Mouse (Mus musculus) large intestine, adult 2 months (tissue): ENCODE results near the gene Nid2. TPM values are rescaled to one million over a fixed set of nuclear protein-coding genes. Genes with fewer than 3 reads are reported as not detected.

ENCODE experiments used
- DNase-seq: peaks from one replicate; pipeline ENCODE4 v3.0.0-alpha.2; 2012; ENCODE audit warnings: low read depth, low spot score
- WGBS: fragments of 180-500 bp; shearing (Covaris S2); methylation state at CpG from one replicate; pipeline ENCODE4 v1.1.7; 2018; 5-methylcytosine and 5-hydroxymethylcytosine counted together
- polyA plus RNA-seq: library from polyadenylated mRNA; depleted of rRNA; stranded (reverse); fragments of >200 nt; gene quantifications from 2 replicates; pipeline ENCODE4 v1.2.3, GENCODE M21; 2012

Nid2 gene
- polyA plus RNA-seq, 1 experiment = 4.7 TPM

DNA sequence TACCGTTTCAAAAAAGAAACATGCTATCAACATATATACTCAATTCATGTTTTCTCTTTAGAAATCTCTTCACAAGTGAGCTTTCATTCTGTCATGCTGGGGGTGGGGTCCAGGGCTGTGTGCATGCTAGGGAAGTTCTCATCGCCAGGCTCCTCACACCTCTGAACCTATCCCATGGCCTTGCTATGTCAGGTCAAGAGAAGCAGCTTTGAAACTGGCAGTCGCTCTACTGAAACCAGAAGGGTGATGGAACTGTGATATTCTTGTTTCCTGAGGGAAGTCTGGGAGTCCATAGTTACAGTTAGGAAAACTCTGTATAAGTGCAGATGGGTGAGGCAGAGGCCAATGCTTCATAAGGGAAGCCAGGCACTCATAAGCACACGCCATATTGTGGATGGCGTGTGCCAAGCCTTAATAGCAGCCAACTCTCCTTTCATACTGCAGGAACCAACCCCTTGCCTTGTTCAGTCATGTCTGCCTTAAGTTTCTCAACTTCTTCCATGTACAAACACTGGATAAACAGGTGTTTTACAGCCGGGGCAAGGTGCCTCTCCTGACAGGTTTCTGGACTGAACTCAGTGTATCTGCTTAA, 10.8 kb upstream of the Nid2 start:
- DNase-seq = no peak
- 75% methylated on average over 6 of the region's 6 CpGs for WGBS

DNA sequence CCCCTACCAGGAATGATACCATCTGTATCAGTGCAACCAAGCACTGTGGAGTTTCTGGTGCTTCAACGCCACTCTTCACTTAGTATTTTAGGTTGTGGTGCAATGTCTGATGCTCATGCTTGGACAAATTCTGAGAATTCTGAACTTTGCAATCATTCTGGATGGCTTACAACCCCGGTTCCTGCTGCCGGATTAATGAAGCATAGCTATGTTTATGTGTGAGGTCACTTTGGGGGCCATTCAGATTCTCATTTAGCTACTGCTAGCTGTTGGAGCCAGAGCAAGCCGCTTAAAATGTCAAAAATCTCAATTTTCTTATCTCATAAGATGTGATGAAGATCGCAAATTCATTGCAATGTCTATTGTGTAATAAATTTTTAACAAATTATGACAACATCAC, 6.2 kb upstream of the Nid2 start:
- WGBS = 81% methylated on average over 5 of the region's 5 CpGs
- no peak for DNase-seq

DNA sequence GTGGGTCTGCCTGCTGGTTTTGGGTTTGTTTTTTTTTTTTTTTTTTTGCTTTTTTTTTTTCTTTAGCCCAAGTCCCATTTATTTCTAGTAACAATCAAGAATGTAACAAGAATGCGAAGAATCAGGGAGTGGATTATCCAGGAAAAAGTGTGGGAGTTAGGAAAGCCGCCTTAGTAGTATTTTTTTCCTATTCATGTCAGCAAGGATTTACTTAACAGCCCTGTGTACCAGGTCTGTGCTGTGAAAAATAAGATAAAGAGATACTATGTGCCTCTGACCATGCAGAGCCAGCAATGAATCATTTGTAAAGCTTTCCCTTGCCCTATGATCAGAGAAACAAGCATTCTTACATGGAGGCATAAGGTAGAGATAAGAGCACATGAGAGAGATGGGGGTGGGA, 4.8 kb upstream of the Nid2 start:
- WGBS = 95% methylated on average over 2 of the region's 2 CpGs
- no peak for DNase-seq

GRCm38 (mm10) chr14:19746731-19747130, 4.3 kb upstream of the Nid2 start:
- no peak for DNase-seq
- WGBS = 81% methylated on average over 2 of the region's 2 CpGs

DNA sequence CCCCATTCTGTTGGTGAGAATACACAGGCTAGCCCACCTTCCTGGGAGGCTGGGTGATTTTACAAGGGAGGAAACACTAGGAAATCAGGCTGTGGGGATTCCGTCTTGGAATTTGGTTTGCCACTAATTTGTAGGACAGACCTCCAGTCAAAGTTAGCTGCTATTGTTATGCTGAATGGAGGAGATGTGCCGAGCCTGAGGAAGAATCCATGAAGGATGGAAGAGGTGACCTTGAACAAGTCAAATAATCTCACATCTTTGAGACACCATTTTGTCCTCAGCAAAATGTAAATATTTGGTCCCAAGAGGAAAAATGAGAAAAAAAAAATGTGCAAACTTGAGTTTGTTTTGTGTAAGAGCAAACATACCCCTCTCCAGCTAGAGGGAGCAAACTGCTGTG, 1.3 kb upstream of the Nid2 start:
- WGBS = 85% methylated on average over 2 of the region's 2 CpGs
- no peak for DNase-seq

DNA sequence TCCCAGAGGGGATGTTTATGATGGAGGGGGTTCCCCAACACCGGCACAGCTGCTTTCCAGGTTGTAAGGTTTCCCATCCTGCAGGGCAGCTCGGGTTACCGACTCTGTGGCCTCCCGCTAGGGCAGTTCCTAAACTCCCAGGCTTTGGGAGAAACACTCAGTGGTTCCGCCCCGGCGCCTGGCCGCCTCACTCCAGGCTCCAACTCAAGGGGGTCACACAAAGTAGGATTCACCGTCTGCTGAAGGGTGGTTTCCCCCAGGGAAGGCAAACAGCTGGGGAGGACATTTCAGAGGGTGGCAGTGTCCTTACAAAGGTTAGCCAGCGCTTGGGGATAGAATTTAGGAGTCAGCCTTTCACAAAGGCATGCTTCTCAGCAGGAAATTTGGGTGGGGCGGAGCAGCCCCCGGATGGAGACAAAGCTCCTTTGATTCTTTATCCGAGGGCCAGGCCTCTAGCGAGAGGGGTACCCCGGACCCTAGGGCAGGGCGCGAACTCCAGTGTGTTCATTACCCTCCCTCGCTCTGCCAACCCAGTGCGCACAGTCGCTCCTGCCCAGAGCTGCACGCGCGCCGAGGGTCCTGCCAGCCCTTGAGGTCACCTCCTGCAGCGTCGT, 547 bp upstream of the Nid2 start:
- DNase-seq = no peak
- WGBS = 6% methylated on average over 26 of the region's 26 CpGs

GRCm38 (mm10) chr14:19752276-19752675, 1.2 kb downstream of the Nid2 start:
- WGBS = 36% methylated on average over 21 of the region's 21 CpGs
- no peak for DNase-seq

GRCm38 (mm10) chr14:19759277-19760193, 8.5 kb downstream of the Nid2 start:
- DNase-seq = no peak
- 59% methylated on average over 10 of the region's 10 CpGs for WGBS

- WGBS = 82% methylated on average over 7 of the region's 7 CpGs
- no peak for DNase-seq
These were observed 9.7 kb downstream of the Nid2 start for GRCm38 (mm10) chr14:19760721-19761120.

GRCm38 (mm10) chr14:19762014-19762413, 10.9 kb downstream of the Nid2 start:
- DNase-seq = no peak

GRCm38 (mm10) chr14:19763527-19763926, 12.5 kb downstream of the Nid2 start:
- 65% methylated on average over 8 of the region's 8 CpGs for whole genome bisulfite sequencing
- no peak for DNase-seq

More at GRCm38 (mm10) chr14:19762014-19762413, 10.9 kb downstream of the Nid2 start:
- 64% methylated on average over 4 of the region's 4 CpGs for WGBS

GRCm38 (mm10) chr14:19764331-19764730, 13.3 kb downstream of the Nid2 start:
- WGBS = 71% methylated on average over 8 of the region's 8 CpGs
- DNase-seq = no peak

DNA sequence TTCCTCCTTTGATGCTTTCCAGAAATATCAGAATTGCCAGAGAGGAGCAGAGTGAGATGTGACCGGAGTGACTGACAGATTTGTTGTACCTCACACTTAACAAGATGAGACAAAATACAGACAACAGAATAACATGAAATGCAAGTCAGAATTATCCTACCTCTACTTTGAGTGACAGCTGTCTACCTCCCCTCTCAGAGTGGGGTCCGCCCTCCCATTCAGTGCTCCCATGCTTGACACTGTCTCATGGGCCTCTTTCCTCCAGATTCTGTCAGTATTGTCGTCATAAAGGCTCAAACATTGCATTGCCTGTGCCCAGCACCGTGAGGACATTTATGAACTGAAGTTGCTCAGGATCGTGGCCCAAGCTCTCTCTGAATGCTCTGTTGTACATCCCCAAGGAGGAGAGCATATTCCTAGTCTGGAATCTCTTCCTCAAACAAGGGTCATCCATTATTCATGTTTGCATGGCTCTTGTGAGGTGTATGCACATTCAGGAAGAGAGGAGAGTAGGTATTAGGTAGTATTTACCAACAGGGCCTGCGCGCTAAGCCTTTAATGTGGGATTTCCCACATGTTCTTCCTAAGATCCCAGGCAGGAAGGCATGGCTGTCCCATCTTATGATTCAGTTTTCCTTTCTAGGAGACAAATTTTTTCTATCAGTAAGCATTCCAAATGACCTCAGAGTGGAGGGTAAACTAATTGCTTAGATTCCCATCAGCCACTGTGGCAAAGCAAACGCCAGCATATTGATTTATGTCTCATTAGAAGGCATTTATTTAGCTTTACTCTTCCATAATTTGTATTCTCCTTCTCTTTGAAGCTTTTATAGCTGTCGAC, 14.7 kb downstream of the Nid2 start:
- DNase-seq = no peak
- WGBS = 78% methylated on average over 9 of the region's 9 CpGs

DNA sequence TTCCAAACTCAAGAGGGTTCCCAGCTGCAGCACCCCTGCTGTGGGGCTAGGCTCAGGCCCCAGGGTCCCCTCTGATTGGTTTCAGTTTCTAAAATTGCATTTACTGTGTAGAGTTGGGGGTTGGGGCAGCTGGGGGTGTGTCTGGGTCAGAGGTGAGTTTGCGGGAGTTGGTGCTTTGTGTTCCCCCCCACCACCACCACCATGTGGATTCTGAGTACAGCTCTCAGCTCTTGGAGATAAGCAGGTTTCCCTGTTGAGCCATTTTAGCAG, 15.2 kb downstream of the Nid2 start:
- no peak for DNase-seq
- WGBS = 79% methylated on average over 1 of the region's 1 CpGs

DNA sequence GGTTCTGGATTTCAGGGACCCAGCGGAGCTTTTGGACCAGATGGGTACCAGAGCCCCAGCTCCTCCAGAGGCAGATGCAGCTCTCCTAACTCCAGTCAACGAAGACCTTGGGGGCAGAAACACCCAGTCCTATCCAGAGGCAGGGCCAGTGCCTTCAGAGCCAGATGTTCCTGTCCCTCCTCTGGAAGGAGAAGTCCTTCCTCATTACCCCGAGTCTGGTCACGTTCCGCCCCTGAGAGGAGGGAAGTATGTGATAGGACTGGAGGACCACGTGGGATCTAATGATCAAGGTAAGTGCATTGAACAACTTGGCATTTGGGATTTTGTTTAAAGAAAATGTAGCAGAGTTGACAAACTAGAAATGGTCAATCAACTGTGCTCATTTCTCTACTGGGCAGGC, 17.6 kb downstream of the Nid2 start:
- DNase-seq = no peak
- 82% methylated on average over 6 of the region's 6 CpGs for WGBS

DNA sequence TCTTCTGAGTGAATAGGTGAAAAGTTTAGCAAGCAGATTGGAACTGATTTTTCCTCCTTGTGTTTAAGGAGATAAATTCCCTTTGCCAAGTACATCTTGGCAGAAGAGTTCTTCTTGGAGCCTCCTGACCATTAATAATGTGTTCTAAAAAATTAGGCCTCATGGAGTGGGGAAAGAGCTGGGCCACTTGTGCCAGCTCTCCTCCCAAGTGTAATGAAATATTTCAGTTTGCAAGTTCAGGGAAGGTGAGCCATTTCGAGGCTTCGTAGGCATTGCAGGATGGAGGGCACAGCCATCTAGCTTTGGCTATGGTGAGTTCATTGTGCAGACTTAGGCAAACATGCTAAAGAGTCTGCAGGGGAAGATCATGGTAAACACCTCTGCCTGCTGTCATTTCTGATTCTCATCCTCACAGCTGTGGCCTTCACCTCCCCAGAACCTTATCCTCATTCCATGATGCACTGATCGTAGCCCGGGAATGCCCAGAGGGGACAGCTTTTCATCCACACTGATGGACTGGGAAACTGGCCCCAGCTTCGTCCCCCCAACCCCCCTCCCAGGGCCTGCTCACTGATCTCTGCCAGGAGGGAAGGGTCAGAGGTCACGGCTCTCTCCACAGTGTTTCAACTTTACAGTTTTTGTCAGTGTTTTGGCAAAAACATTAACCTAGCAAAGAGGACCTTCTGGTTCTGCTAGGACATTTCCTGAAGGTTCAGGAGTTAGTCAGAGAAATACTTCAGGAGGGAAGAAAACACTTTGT, 18.6 kb downstream of the Nid2 start:
- WGBS = 69% methylated on average over 6 of the region's 6 CpGs
- DNase-seq = no peak

GRCm38 (mm10) chr14:19771173-19771572, 20.1 kb downstream of the Nid2 start:
- WGBS = 74% methylated on average over 7 of the region's 7 CpGs
- DNase-seq = no peak

- 90% methylated on average over 13 of the region's 13 CpGs for WGBS
- no peak for DNase-seq
These were observed 23.1 kb downstream of the Nid2 start for GRCm38 (mm10) chr14:19774036-19774628.

GRCm38 (mm10) chr14:19775491-19775890, 24.4 kb downstream of the Nid2 start:
- DNase-seq = no peak

More at GRCm38 (mm10) chr14:19775491-19775890, 24.4 kb downstream of the Nid2 start:
- 37% methylated on average over 4 of the region's 4 CpGs for WGBS
